Mouse (Mus musculus): ENCODE data around the gene Ifnar1.

- TF ChIP-seq CTCF (IDR thresholded peaks at IDR 0.05; ENCODE audit: low read depth, low read length) (no peak), GATA1 (IDR thresholded peaks at IDR 0.05; ENCODE audit: borderline replicate concordance, low read length) (no peak), TAL1 (conservative IDR thresholded peaks at IDR 0.05; ENCODE audit: low read depth, low read length) (no peak), GATA2 (IDR thresholded peaks at IDR 0.05; ENCODE audit: borderline replicate concordance, low read depth, low read length) (no peak), POLR2AphosphoS5 (IDR thresholded peaks at IDR 0.05; ENCODE audit: insufficient replicate concordance, low read depth, low read length) (no peak)
Measured at GRCm38 (mm10) chr16:91555017-91555605, 70.1 kb downstream of the Ifnar1 start.
